Mouse (Mus musculus): ENCODE measurements around the gene Lyrm7. TPM values are rescaled to one million over a fixed set of nuclear protein-coding genes. Genes with fewer than 3 reads are reported as not detected.

Gene Lyrm7
- polyA plus RNA-seq, 1 experiment from 2014 or later = 7.7 TPM

- WGBS = 95% methylated on average over 3 of the region's 3 CpGs
- no peak overlapping the region for H3K9ac ChIP-seq (ENCODE audit: low read depth, low read length)
- H3K4me2 ChIP-seq (ENCODE audit: low read length) = no peak overlapping the region
- TF ChIP-seq CTCF (IDR thresholded peaks at IDR 0.05; ENCODE audit: low read depth) = no peak
- no peaks in the 10 kb centered on the region for H3K9me3 ChIP-seq (replicated peaks; ENCODE audit: low read length)
- 0 out of 2 replicates have a peak, but pooled peaks cover 3% of the 10 kb centered on the region for H3K4me1 ChIP-seq (replicated peaks; ENCODE audit: insufficient read depth, low read length)
- H3K27ac ChIP-seq = no peak overlapping the region
- no peaks in the 10 kb centered on the region for H3K27me3 ChIP-seq (ENCODE audit: insufficient read depth, low read length)
- ATAC-seq (replicated peaks; ENCODE audit: low FRiP score, low read depth) (no peak), DNase-seq (ENCODE audit: low spot score) (no peak)
- no peak overlapping the region for H3K4me3 ChIP-seq (replicated peaks; ENCODE audit: low read depth, low read length)
- H3K36me3 ChIP-seq (ENCODE audit: insufficient read depth, low read length) = no peaks in the 10 kb centered on the region
Observed at GRCm38 (mm10) chr11:54784436-54784835, 76.3 kb downstream of the Lyrm7 start.

DNA sequence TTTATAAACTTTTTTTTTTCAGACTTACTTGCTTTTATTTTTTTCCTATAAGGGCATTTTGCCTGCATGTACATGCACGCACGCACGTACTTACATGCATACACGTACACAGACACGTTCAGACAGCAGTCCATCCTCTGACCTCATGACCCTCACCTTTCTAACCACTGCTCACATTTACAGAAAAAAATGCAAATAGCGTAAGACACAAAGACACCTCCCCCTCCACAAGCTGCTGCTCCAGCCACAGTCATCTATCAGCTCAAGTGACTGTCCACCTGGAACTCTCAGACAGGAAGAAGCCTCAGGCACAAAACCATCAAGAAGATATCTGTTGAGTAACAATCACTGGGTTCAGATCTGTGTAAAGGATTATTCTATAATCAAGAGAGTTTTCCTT lies 78.5 kb downstream of the Lyrm7 start:
- H3K27ac ChIP-seq = no peak overlapping the region
- ATAC-seq (replicated peaks; ENCODE audit: low FRiP score, low read depth) = no peak
- H3K9ac ChIP-seq (ENCODE audit: low read depth, low read length) = no peak overlapping the region
- H3K4me1 ChIP-seq (replicated peaks; ENCODE audit: insufficient read depth, low read length) = no peaks in the 10 kb centered on the region
- H3K4me3 ChIP-seq (replicated peaks; ENCODE audit: low read depth, low read length) = no peak overlapping the region
- 72% methylated on average over 6 of the region's 6 CpGs for WGBS
- TF ChIP-seq CTCF (IDR thresholded peaks at IDR 0.05; ENCODE audit: low read depth) = no peak
- H3K27me3 ChIP-seq (ENCODE audit: insufficient read depth, low read length) = no peaks in the 10 kb centered on the region
- DNase-seq (ENCODE audit: low spot score) = no peak
- no peaks in the 10 kb centered on the region for H3K9me3 ChIP-seq (replicated peaks; ENCODE audit: low read length)
- H3K36me3 ChIP-seq (ENCODE audit: insufficient read depth, low read length) = no peaks in the 10 kb centered on the region
- no peak overlapping the region for H3K4me2 ChIP-seq (ENCODE audit: low read length)

- WGBS = 82% methylated on average over 1 of the region's 1 CpGs
- no peak overlapping the region for H3K9ac ChIP-seq (ENCODE audit: low read depth, low read length)
- no peaks in the 10 kb centered on the region for H3K36me3 ChIP-seq (ENCODE audit: insufficient read depth, low read length)
- H3K27me3 ChIP-seq (ENCODE audit: insufficient read depth, low read length) = no peaks in the 10 kb centered on the region
- no peak overlapping the region for H3K27ac ChIP-seq
- H3K4me1 ChIP-seq (replicated peaks; ENCODE audit: insufficient read depth, low read length) = peaks cover 11% of the 10 kb centered on the region
- no peak for TF ChIP-seq CTCF (IDR thresholded peaks at IDR 0.05; ENCODE audit: low read depth)
- H3K9me3 ChIP-seq (replicated peaks; ENCODE audit: low read length) = no peaks in the 10 kb centered on the region
- H3K4me3 ChIP-seq (replicated peaks; ENCODE audit: low read depth, low read length) = no peak overlapping the region
- H3K4me2 ChIP-seq (ENCODE audit: low read length) = no peak overlapping the region
- ATAC-seq (replicated peaks; ENCODE audit: low FRiP score, low read depth) (no peak), DNase-seq (ENCODE audit: low spot score) (no peak)
Observed at GRCm38 (mm10) chr11:54779946-54780345, 80.8 kb downstream of the Lyrm7 start.

DNA sequence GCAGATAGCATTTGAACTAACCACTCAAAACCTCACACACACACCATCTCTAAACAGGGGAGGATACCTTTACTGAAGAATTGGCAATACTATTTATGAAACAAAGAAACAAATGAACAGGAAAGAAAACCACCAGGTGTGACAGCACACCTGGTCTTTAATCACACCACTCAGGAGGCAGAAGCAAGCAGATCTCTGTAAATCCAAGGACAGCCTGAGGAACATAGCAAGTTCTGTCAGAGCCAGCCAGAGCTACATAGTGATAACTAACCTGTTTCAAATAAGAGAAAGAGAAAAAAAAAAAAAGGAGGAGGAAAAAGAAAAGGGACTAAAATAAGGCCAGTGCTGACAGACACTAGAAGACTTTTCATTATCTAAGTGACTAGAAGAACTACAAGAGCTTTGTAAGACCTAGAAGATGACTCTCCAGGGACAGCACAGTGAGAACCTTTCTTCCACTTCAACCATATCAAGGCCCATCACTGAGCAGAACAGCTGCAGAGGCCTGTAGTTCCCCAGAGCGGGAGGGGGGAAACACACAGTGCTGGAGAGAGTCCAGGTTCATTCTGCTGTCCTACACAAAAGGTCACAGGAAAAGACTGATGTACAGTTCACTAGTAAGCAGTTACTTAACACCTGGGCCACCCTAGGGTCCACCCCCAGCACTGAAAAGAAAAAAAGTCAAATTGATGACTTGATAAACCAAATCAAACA lies 82.4 kb downstream of the Lyrm7 start:
- DNase-seq (ENCODE audit: low spot score) (no peak), ATAC-seq (replicated peaks; ENCODE audit: low FRiP score, low read depth) (no peak)
- Histone ChIP-seq H3K27me3 (ENCODE audit: insufficient read depth, low read length) (no peaks in the 10 kb centered on the region), H3K9ac (ENCODE audit: low read depth, low read length) (no peak overlapping the region), H3K4me2 (ENCODE audit: low read length) (no peak overlapping the region), H3K4me3 (replicated peaks; ENCODE audit: low read depth, low read length) (no peak overlapping the region), H3K27ac (no peak overlapping the region), H3K4me1 (replicated peaks; ENCODE audit: insufficient read depth, low read length) (peaks cover 11% of the 10 kb centered on the region), H3K9me3 (replicated peaks; ENCODE audit: low read length) (no peaks in the 10 kb centered on the region), H3K36me3 (ENCODE audit: insufficient read depth, low read length) (no peaks in the 10 kb centered on the region)
- WGBS = 41% methylated on average over 1 of the region's 1 CpGs
- no peak for TF ChIP-seq CTCF (IDR thresholded peaks at IDR 0.05; ENCODE audit: low read depth)

DNA sequence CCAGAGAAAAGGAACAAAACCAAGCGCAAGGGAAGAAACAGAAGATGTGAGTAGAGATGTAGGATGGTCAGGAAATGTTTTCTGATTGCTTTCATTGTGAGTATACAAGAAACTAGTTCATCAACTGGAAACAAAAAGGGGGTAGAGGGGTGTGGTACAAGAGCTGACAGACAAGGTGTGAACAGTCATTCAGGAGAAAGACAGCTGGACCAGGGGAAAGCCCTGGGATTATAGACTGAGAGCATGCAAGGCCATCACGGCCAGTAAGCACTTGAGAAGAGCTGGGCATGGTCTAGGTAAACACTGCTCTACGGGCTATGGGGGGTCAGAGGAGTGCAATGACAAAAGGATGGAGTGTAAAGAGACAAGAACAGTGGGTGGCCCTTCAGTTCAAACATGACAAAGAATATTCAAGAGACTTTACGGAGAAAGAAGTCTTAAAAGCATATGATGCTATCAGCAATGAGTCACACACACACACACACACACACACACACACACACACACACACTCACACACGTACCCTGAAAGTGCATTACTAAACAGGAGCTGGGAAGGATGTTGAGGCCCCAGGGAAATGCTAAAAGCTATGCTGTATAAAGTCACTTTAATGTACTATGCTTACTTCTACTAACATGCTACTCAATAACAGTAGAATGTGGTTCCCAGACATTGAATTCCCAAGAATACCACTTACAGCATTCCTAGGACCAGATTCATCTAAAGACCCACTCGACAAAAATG lies 83.2 kb downstream of the Lyrm7 start:
- Histone ChIP-seq H3K27me3 (ENCODE audit: insufficient read depth, low read length) (no peaks in the 10 kb centered on the region), H3K4me1 (replicated peaks; ENCODE audit: insufficient read depth, low read length) (peaks cover 11% of the 10 kb centered on the region), H3K9ac (ENCODE audit: low read depth, low read length) (no peak overlapping the region), H3K4me3 (replicated peaks; ENCODE audit: low read depth, low read length) (no peak overlapping the region), H3K36me3 (ENCODE audit: insufficient read depth, low read length) (no peaks in the 10 kb centered on the region), H3K9me3 (replicated peaks; ENCODE audit: low read length) (no peaks in the 10 kb centered on the region), H3K4me2 (ENCODE audit: low read length) (no peak overlapping the region), H3K27ac (no peak overlapping the region)
- ATAC-seq (replicated peaks; ENCODE audit: low FRiP score, low read depth) (no peak), DNase-seq (ENCODE audit: low spot score) (no peak)
- TF ChIP-seq CTCF (IDR thresholded peaks at IDR 0.05; ENCODE audit: low read depth) = no peak
- 76% methylated on average over 6 of the region's 6 CpGs for WGBS

Other genes starting within 250 kb of the Lyrm7 start
- gene Cdc42se2, start 73.2 kb downstream of the Lyrm7 start, polyA plus RNA-seq (2015; fragmentation: Nextera tagmentation; extraction: Ambion mirVana) = 64.3 and 72.7 TPM in 2 replicates
- 1,015 and 1,085 TPM in 2 replicates for gene Hint1, start 5.5 kb upstream of the Lyrm7 start, polyA plus RNA-seq (2015; fragmentation: Nextera tagmentation; extraction: Ambion mirVana)
- 1,362 and 1,474 TPM in 2 replicates for gene Gpx3, start 41.5 kb upstream of the Lyrm7 start, polyA plus RNA-seq (2015; fragmentation: Nextera tagmentation; extraction: Ambion mirVana)
- gene Tnip1, start 102.0 kb upstream of the Lyrm7 start, polyA plus RNA-seq (2015; fragmentation: Nextera tagmentation; extraction: Ambion mirVana) = 17.5 and 20.3 TPM in 2 replicates
- gene Anxa6, start 172.5 kb upstream of the Lyrm7 start, polyA plus RNA-seq (2015; fragmentation: Nextera tagmentation; extraction: Ambion mirVana) = 146 and 176 TPM in 2 replicates
- gene Ccdc69, start 217.2 kb upstream of the Lyrm7 start, polyA plus RNA-seq (2015; fragmentation: Nextera tagmentation; extraction: Ambion mirVana) = 2.4 and 2.5 TPM in 2 replicates
- gene Gm2a, start 237.2 kb upstream of the Lyrm7 start, polyA plus RNA-seq (2015; fragmentation: Nextera tagmentation; extraction: Ambion mirVana) = 57.6 and 59.8 TPM in 2 replicates